Mouse (Mus musculus): ENCODE results near the gene Acss2.

Acss2 gene

DNA sequence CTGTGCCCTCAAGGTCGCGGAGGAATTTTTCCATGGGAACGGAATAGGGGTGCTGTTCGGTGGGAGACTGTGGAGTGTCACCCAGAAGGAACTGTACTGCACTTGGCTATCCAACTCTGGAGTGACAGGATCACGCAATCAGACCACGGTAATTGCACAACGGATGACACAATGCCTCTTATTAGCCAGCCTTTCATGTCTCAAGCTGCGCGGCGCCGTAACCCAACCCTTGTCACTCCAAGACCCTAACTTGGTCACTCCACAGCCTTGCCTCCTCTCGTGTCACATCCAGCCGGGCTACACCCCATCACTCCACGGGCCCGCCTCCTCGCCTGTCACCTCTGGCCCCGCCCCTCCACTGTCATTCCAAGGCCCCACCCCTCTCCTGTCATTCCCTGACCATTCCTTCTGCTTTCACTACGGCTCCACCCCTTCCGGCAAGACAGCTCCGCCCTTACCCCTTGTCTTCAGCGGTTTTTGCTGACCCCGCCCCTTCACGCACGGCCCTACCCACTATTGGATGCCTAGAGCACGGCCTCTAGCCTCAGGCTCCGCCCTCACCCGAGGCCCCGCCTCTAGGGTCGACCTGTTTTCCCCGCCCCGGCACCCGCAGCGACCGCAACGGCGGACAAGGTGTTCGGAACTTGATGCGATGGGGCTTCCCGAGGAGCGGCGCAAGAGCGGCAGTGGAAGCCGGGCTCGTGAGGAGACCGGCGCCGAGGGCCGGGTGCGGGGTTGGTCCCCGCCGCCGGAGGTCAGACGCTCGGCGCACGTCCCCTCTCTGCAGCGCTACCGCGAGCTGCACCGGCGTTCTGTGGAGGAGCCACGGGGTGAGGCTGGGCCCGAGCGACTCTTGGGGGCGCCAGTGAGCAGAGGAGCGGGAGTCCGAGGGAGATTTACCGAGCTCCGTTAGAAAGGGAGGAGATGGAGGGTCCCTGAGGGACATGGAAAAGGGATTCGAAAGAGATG lies at the start of gene Acss2, which contains the start of gene Ggt7:
Gene Acss2, plus strand, starts transcription at position 494 of the 969 bp plus-strand sequence.
Gene Ggt7, minus strand, starts transcription at position 783 of the 969 bp plus-strand sequence.
- DNase-seq (ENCODE audit: low spot score in 2 of 2) = peak; percentile 99

DNA sequence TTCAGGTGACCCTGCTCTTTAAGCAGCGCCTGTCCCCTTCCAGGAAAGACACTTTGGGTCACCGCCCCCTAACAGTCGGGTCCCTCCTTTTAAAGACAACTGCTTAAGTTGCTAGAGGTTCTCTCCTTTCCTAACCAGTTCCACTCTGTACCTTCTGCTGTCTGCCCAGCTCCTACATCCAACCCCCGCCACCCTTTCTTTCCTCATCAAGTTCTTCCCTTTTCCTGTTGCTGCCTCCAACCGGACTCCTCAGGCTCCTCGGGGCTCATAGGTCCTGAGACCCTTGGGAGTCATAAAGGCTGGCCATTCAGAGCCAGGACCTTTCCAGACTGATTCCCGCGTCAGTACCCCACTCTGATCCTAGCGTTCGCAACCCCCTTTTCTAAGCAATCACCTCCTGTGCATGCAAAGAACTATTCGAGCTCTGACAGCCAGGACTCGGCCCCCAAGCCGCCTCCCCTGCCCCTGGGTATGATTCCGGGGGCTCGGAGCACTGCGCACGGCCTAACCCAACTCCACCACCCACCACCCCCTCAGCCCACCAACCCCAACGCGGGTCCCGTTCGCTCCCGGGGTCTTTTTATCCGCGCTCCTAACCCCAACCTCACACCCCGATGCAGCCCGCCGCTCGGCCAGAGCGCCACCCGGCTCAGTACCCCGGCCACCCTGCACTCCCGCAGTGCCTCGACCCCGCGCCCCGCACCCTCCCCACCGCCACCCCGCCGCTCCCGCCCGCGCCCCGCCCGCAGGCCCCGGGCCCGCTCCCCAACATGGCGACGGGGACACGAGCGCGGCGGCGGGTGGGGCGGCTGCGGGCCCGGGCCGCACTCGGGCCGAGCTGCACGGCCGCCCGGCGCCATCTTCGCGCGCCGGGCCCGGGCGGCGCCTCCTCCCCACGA lies 44.8 kb upstream of the Acss2 start:
- peak; percentile 38 to 39 for DNase-seq (ENCODE audit: low spot score in 2 of 2)

DNA sequence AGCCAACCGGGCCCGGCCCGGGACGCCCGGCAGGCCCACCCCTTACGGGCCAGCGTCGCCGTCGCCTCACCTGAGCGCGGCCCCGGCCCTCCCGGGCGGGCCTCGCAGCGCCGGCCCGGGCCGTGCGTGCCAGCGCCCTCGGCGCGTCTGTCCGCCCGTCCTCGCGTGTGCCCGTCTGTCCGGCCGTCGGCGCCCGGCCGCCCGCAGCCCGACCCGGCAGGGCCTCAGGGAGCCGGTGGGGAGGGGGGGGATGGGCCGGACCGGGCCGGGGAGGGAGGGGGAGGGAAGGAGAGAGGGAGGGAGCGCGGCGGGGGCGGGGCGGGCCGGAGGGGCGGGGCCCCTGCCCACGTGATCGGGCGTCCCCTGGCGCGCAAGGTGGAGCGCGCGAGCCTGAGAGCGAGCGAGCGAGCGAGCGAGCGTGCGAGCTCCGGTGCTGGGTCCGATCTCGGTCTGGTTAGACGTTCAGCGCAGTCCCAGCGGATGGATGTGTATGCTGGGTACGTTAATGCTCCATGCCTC lies 44.1 kb upstream of the Acss2 start, which contains the start of gene Ncoa6:
Gene Ncoa6, minus strand, starts transcription at position 325 of the 519 bp plus-strand sequence.
- DNase-seq (ENCODE audit: low spot score in 2 of 2) = peak; percentile 37 to 57

DNA sequence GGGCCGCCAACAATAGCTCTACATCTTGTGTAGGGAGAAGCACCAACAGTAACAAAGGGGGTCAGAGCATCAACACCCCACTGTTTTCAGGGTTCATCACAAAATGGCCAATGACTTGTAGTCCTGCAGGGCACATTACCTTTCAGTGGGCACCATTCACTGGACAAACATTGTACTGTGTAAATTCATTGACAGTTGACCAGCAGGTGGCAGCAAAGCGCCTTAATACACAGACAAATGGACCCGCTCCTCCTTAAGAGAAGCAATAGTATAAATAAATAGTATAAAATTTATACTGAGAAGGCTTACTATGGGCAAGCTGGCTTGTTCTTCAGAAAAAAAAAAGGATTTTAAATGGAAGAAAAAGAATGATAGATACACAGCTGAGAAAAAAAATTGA lies 35.7 kb upstream of the Acss2 start:
- peak in 1 of 2 experiments; percentile 41 for DNase-seq (ENCODE audit: low spot score in 2 of 2)

DNA sequence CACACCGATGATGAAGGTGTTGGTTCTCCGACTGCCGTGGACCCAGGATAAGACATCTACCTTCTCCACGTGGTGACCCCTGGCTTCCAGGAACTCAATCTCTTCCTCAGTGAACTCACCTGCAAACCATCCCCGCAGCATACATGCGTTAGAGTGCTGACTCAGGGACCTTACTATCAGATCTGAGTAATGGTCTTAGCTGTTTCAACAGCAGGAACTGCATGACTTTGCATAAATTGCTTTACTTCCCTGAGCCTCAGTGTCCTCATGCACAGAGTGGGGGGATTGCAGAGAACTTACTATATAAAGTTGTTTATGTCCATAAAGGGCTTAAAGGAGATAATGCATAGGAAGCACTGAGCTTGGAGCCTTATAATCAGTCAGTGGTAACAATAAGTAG lies 26.8 kb upstream of the Acss2 start:
- DNase-seq (ENCODE audit: low spot score in 2 of 2) = no peak

DNA sequence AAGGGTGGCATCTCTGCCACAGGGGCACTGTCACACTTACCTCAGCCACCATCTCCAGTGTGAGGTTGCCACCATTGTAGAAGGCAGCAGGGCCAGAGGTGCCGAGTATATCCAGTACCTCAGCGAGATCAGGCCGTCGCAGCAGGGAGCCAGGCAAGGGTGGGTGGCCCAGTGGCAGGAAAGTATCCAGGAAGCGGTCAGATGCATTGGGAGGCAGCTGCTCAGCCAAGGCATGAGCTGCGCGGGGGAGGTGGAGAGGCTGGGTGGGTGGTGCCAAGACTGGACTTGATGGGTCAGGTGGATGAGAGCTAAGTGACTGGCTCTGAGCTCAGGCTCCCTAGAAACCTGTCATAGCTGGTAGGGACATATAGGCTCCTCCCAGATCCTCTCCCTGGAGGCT lies 15.2 kb upstream of the Acss2 start:
- DNase-seq (ENCODE audit: low spot score in 2 of 2) = no peak

DNA sequence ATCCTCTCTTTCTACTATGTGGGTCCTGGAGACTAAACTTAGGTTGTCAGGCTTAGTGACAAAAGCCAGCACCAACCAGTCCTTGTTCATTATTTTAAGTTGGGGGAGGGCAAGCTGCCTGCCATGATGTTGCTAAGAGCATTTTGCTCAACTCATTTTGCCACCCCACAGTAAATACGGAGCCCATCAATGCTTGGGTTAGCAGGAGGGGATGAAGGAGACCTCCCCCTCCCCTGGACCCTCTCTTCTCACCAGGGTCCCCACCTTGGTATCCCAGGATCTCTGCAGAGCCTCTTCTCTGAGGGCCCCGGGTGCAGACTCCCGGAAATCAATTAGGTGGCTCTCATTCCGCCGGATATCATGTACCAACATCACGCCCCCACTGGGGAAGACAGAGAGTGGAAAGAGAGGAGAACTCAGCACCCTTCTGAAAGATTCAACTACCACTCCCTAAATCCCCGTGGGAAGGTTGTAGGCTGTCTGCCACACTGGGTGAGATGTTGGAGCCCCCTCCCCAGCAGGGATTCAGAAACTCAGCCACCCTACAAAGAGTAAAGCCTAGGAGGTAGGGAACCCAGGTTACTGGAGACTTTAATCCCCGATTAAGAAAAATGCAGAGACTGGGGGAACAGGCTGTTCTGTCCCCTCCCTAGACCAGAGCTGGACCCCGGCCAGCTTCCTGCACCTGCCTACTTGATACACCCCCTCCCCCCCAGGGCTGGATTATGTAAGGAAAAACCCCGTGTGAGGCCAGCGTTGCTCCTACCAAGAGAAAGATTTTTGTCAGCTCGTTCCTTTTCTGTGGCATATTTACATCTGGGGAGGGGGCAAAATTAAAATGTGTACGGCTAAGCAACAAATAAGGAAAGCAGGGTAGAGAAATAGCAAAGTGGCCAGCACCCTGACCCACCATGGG lies 13.1 kb upstream of the Acss2 start:
- no peak for DNase-seq (ENCODE audit: low spot score in 2 of 2)

DNA sequence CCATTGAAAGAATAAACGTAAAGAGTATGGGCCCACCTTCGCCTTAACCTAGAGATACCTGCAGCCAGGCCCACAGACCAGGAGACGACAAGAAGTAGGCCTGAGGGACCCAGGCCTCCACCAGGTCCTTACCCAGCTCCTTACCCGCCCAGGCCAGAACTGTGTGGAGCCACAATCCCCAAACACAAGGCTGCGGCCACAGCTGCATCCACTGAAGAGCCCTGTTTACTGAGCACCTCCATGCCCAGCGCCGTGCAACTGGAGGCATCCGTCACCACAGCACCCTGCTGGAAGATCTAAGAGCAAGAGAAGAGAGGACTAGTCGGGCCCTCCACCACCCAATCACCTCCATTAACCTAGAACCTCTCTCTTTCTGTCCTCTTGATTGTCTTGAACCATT lies 11.9 kb upstream of the Acss2 start:
- DNase-seq (ENCODE audit: low spot score in 2 of 2) = no peak

DNA sequence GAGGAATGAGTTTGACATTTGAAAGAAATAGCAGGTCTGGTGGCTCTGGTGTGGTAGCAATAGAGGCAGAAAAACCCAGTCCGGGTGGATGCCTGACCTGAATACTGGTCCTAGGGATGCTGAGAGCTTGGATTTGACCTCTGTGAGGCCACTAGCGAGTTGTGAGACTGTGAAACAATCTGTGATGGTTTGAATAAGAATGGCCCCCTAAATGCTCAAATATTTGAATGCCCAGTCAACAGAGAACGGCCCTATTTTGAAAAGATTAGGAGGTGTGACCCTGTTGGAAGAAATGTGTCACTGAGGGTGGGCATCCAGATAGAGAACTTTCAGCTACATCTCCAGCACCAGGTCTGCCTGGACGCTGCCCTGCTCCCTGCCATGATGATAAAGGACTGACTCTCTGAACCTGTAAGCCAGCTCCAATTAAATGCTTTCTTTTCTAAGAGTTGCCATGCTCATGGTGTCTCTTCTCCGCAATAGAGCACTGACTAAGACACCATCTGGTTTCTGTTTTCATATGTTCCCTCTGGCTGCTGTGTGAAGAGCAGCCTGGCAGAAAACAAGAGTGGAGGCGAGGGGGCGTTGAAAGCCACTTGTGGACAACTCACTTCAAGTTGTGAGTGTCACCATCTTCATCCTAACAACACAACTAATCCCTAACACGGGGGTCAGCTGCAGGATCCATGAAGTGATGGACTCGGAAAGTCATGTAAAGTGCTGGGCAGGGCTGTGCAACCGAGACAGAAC lies 9.9 kb upstream of the Acss2 start:
- no peak for DNase-seq (ENCODE audit: low spot score in 2 of 2)

DNA sequence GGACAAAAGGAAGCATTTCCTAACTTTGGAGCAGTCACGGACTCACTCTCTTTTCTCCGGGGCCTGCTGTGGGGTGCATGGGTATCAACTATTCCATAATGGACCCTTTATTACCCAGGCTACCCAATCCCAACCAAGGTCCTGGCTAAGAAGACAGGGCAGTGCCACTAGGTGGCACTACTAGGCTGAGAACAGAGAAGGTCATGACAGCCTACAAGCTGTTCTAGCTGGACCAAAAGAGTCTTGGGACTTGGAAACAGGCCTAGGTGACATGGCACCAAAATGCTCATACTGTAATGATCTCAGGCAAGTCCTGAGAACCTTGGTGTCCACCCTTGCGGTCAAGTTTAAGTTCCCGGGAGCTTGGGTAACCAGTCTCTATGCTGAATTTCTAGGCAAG lies 5.3 kb upstream of the Acss2 start:
- peak; percentile 39 to 47 for DNase-seq (ENCODE audit: low spot score in 2 of 2)

DNA sequence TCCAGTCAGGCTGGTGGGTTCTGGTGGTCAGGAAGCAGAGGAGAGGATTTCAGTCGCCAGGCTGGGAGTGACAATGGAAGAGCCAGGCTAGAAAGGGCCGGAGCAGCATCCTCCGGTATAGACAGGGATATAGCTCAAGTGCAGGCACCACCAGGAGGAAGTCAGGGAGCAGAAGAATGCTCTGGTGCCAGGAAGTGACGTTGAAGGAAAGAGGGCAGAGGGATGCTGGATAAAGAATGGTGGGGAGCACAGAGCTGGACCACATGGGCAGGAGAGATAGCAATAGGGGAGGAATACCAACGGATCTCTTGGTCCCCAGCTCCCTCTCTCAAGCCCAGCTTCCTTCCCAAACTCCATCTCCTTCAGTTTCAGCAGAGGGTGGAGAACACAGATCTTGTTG lies 4.2 kb upstream of the Acss2 start:
- no peak for DNase-seq (ENCODE audit: low spot score in 2 of 2)

DNA sequence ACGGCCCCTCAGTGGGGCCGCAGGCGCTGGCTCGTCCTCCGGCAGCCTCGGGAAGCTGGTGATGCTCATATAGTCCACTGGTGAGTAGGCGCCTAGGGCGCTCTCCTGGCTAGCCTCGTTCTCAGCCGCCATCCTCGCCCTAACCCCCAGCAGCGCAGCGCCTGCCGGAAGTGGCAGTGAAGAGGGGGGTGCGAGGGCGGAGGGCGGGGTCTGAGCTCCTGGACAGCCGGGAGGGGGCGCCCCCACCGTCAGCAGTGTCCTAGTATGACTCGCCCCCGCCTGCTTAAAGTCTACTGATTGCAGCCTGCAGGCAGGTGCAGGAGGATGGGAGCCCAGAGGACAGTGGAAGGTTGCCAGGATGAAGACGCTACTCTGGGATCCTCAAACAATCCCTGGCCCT lies 3.1 kb upstream of the Acss2 start:
- peak in 1 of 2 experiments; percentile 56 for DNase-seq (ENCODE audit: low spot score in 2 of 2)

DNA sequence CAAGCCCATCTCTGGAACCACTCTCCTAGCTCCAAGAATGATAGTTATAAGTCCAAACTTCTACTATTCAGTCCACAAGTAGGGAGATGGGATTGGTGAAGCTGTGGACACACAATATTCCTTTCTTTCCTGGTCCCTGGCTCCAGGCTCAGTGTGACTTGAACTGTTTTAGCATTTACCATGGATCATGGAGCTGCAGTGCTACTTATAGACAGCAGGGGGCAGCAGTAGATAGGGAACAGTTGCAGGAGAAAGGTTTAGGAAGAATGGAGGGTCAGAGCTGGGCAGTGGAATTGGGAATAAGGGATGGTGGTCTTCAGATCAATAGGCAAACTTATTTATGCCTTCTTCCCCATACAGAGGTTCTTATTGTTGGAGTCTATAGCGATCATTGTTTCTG lies 1.8 kb upstream of the Acss2 start:
- peak; percentile 61 to 64 for DNase-seq (ENCODE audit: low spot score in 2 of 2)

DNA sequence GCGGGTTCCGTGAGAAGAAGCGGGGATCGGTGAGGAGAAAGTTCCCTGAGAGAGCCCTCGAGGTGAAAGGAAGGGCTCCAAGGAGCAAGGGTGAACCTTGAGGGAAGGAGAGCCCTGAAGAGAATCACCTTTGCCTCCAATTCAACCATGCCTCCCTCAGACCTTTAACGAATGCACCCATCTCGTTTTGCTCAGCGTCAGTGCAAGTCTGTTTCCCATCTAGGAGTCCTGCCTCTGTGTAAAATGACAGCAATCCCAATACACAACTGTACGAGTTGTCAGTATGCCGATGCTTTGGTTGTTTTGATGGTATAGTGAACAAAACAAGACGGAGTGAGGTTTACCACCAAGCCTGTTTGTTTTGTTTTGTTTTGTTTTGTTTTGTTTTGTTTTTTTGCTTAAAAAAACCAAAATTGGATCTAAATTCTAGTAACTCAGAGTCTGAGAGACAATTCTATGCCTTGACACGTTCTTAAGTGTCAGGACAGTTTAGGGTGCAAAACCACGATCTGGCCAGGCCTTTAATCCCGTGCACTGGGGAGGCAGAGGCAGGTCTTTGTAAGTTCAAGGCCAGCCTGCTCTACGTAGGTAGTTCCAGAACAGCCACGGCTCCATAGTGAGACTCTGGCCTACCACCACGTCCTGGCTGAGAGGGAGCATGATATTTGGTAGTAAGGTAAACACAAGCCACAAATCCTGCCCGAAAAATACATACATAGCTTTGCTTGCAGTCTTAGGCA lies 953 bp downstream of the Acss2 start:
- no peak for DNase-seq (ENCODE audit: low spot score in 2 of 2)

DNA sequence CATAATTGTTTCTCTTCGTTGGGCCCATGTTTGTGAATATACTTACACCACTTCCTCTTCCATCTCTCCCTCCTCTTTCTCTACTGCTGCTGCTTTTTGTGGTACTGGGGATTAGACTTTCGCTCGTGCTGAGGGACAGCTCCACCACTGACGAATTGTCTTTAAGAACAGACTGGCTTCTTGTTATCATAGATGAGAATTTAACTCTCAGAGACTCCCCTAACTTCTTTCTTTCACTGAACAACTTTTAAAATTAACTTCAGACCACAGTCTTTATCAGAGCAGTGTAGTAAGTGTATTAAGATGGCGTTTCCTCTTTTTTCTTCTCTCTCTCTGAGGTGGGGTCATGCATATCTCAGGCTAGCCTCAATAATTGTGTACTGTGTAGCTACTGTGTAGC lies 6.0 kb downstream of the Acss2 start:
- no peak for DNase-seq (ENCODE audit: low spot score in 2 of 2)

DNA sequence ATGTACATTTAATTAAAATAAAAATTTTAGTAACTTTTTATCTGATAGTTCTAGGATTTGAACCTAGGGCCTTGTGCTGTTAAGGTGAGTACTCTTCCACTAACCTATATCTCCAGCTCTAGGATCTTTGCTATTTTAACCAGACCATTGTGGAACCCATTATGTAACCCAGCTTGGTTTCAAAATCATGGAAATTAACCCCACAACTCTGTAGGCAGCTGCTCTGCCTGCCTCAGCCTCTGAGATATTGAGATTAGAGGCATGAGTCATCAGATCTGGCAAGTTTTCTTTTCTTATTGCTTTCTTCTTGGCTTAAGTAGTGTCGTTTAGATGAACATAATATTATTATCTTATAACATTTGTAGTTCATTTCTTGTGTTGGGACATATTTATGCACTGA lies 6.6 kb downstream of the Acss2 start:
- no peak for DNase-seq (ENCODE audit: low spot score in 2 of 2)

DNA sequence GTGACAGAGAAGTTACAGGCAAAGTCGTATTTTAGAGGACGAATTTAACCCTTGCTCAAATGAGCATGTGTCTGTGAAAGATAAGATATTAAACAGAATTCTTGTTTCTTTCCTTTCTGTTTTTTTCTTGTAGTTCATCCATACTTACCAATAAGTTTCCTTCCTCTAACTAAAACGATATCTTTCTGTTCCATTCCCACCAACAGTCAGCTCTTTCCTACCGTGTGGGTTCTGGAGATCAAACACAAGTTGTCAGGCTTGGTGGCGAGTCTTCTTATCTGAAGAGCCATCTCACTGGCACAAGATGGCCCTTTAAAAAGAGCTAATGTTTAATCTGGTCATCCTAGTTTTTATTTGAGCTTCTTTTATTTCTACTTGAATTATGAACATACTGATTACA lies 9.6 kb downstream of the Acss2 start:
- no peak for DNase-seq (ENCODE audit: low spot score in 2 of 2)

DNA sequence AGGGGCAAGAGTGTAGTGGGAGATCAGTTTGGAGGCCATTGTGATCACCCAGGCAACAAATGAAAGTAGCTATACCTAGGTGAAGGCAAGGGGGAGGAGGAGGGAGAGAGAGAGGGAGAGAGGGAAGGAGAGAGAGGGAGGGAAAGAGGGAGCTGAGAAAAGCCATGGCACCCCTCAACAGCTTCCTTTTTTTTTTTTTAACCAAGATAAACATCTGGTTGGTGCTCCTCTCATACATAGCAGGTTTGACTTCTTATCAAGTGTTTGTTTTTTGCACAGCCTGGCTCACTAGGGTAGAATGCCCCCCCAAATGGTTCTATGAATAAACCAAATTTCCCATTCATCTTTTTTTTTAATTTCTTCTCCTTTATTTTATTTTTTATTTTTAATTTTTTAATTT lies 18.5 kb downstream of the Acss2 start:
- no peak for DNase-seq (ENCODE audit: low spot score in 2 of 2)

DNA sequence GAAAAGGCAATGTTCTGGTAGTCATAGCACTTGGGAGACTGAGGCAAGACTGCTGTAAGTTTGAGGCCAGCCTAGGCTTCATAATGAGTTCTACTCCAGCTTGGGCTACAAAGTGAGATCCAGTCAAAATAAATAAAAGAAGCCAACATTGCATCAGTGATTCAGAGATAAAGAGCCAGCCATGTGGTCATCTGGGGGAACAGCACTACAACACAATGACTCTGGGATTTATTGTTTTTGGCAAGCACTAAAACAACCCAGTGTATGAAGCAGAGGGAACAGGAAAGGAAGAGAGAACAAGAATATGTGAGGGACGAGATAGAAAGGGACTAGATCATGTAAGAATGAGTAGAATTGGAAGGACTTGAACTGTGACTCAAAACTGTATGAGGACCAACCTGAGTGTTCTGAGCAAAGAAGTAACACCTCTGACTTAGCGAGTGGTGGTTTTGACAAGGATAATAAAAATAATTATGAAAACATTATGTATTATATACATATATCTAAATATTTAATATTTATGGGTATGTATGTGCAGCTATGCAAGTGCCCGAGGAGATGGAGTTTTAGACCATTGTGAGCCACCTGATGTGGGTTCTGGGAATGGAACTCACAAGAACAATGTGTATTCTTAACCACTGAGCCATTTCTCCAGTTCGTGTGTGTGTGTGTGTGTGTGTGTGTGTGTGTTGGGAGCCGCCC lies 20.2 kb downstream of the Acss2 start:
- DNase-seq (ENCODE audit: low spot score in 2 of 2) = no peak

Data from urinary bladder, postnatal 36 days (tissue).